In genomic region chr5:142477866-142478615, GRCm38 (mm10) we compare ENCODE assay signal across 14 mouse cellular contexts. TPM values are rescaled to one million over a fixed set of nuclear protein-coding genes. Genes with fewer than 3 reads are reported as not detected.
DNase-seq lines count a peak whose midpoint lies in the region; ATAC-seq and TF ChIP-seq lines count a peak whose summit lies in the region.
"Had no signal": no experiment of that assay in that cellular context is flagged by ENCODE, and none has a peak within 500 bp of the region (broad histone marks: within the 10 kb centered on the region; RNA-seq: fewer than 3 reads in every experiment).

No protein-coding gene starts in this region.

- H3K4me1 ChIP-seq in kidney, embryonic 14.5 days (ENCODE audit: control insufficient read depth, insufficient read depth, low read length): no peaks in the 10 kb centered on the region
- H3K4me1 ChIP-seq in ES-E14 (ENCODE audit: control insufficient read depth in 2 of 2, insufficient read depth in 2 of 2, low read length in 2 of 2, poor library complexity in 1 of 2): peaks cover 0 to 28% of the 10 kb centered on the region in 2 experiments; a peak in 2 of 4 replicates

- H3K4me3 ChIP-seq in kidney, embryonic 14.5 days (ENCODE audit: low read length): no peak overlapping the region
- no peak overlapping the region for H3K4me3 ChIP-seq in ES-E14 (ENCODE audit: insufficient read depth in 1 of 2, low read depth in 1 of 2, low read length in 2 of 2, poor library complexity in 1 of 2, severe bottlenecking in 1 of 2)
- H3K4me3 ChIP-seq: hindbrain, embryonic 12.5 days; kidney, embryonic 15.5 days; left cerebral cortex, adult 2 months; limb, embryonic 10.5 days; liver, embryonic 12.5 days had no signal

- in situ Hi-C loops in ES-E14 (cut with MboI; ENCODE audit: low sequenced_read_pairs in 2 of 2, unreplicated experiment in 2 of 2): no loop called here

- no peak overlapping the region for H3K9ac ChIP-seq in kidney, embryonic 14.5 days (ENCODE audit: low read depth, low read length)
- peak overlapping the region; percentile 8; the same call in 1 of the 2 replicates for H3K9ac ChIP-seq in ES-E14 (ENCODE audit: insufficient read depth, low read depth, low read length, poor library complexity, severe bottlenecking)
- H3K9ac ChIP-seq: kidney, embryonic 15.5 days; liver, embryonic 12.5 days had no signal

- no peak overlapping the region for H3K27ac ChIP-seq in kidney, embryonic 14.5 days (ENCODE audit: low read depth, low read length)
- H3K27ac ChIP-seq in ES-E14 (ENCODE audit: insufficient read depth, low read depth, low read length, poor library complexity, severe bottlenecking): peak overlapping the region; percentile 89
- H3K27ac ChIP-seq: hindbrain, embryonic 12.5 days; kidney, embryonic 15.5 days; left cerebral cortex, adult 2 months; liver, embryonic 12.5 days had no signal

- ATAC-seq in kidney, embryonic 14.5 days (ENCODE audit: low FRiP score, low TSS enrichment): peak; percentile 7; the same call in 1 of the 2 replicates
- ATAC-seq: liver, embryonic 12.5 days had no signal

- no peak overlapping the region for H3K4me2 ChIP-seq in kidney, embryonic 14.5 days (replicated peaks; ENCODE audit: low read depth, low read length)

- no peaks in the 10 kb centered on the region for H3K9me3 ChIP-seq in kidney, embryonic 14.5 days (ENCODE audit: control insufficient read depth, low read length)
- no peaks in the 10 kb centered on the region for H3K9me3 ChIP-seq in ES-E14 (ENCODE audit: control insufficient read depth, insufficient read depth, low read depth, low read length)
- H3K9me3 ChIP-seq: hindbrain, embryonic 12.5 days; kidney, embryonic 15.5 days; limb, embryonic 10.5 days; liver, embryonic 12.5 days had no signal

- H3K36me3 ChIP-seq in kidney, embryonic 14.5 days (ENCODE audit: control insufficient read depth, insufficient read depth, low read length): no peaks in the 10 kb centered on the region
- peaks cover 7% of the 10 kb centered on the region; the same call in 1 of the 2 replicates for H3K36me3 ChIP-seq in ES-E14 (ENCODE audit: control insufficient read depth, insufficient read depth, low read length, poor library complexity, severe bottlenecking)

- DNase-seq in cerebellum, postnatal 10 days: peak; percentile 58 to 70
- no peak for DNase-seq in cerebellum, adult 9-10 months
- DNase-seq in kidney, postnatal 4 days: no peak
- DNase-seq in 416B (ENCODE audit: low read depth) (peak; percentile 33), ES-E14 (ENCODE audit: low read depth, low spot score) (peak; percentile 51)
- no peak for DNase-seq in urinary bladder, postnatal 25 days (ENCODE audit: low spot score)
- DNase-seq in left cerebral cortex, adult 8-10 months (ENCODE audit: low spot score in 2 of 2): no peak

- 88% methylated on average over 5 of the region's 5 CpGs for WGBS in kidney, embryonic 14.5 days

- H3K27me3 ChIP-seq in kidney, embryonic 14.5 days (ENCODE audit: control insufficient read depth, insufficient read depth, low read length): no peaks in the 10 kb centered on the region
- H3K27me3 ChIP-seq: hindbrain, embryonic 12.5 days; kidney, embryonic 15.5 days; liver, embryonic 12.5 days had no signal

TF ChIP-seq in ES-E14, 5 proteins besides CTCF, POLR2A, EP300 and RAD21:
- TF ChIP-seq MAFK (IDR thresholded peaks at IDR 0.05; ENCODE audit: insufficient read depth, low read depth, low read length) (peak; percentile 96), ZC3H11A (IDR thresholded peaks at IDR 0.05; ENCODE audit: borderline replicate concordance, low read depth, low read length) (no peak), CHD2 (IDR thresholded peaks at IDR 0.05; ENCODE audit: low read depth, low read length) (0 out of 2 replicates have a peak, but pooled peaks have one; percentile 19)

RNA-seq across cellular contexts. Expression of gene Ap5z1, which starts 14.3 kb away (rescaled TPM):
- 7.2 and 10.1 TPM in 2 replicates for polyA plus RNA-seq in kidney, embryonic 14.5 days (2014; fragmentation: Nextera tagmentation; extraction: Ambion mirVana)
- total RNA-seq in ES-E14 (2012; rRNA removed): 17.4 and 26.3 TPM in 2 replicates
- 10 to 100 TPM; 20.1 to 25.6 (median 25.1) TPM for total RNA-seq in left cerebral cortex, adult 8-10 months (2022)

RNA-seq across cellular contexts. Expression of gene Papolb, which starts 51.8 kb away (rescaled TPM):
- polyA plus RNA-seq in kidney, embryonic 14.5 days (2014; fragmentation: Nextera tagmentation; extraction: Ambion mirVana): 0.20 TPM in 1 of 2 replicates, not detected in the other
- total RNA-seq in ES-E14 (2012; rRNA removed): 3.5 and 3.6 TPM in 2 replicates
- total RNA-seq in left cerebral cortex, adult 8-10 months (2022): under 1 TPM; 0.58 to 0.81 (median 0.66) TPM
- total RNA-seq: megakaryocyte-erythroid progenitor cell, adult 5-6 weeks had no signal

Comparison
In these comparisons a context has a peak if more than half of its experiments do, and no peak if none do; other contexts are left out.
1. DNase-seq: peak in cerebellum, postnatal 10 days (2 of 2), 416B (single experiment) and ES-E14 (single experiment); none in cerebellum, adult 9-10 months (single experiment), kidney, postnatal 4 days (0 of 2), urinary bladder, postnatal 25 days (single experiment) and left cerebral cortex, adult 8-10 months (0 of 2).